Mouse (Mus musculus): ENCODE data around the gene Stt3b.

DNA sequence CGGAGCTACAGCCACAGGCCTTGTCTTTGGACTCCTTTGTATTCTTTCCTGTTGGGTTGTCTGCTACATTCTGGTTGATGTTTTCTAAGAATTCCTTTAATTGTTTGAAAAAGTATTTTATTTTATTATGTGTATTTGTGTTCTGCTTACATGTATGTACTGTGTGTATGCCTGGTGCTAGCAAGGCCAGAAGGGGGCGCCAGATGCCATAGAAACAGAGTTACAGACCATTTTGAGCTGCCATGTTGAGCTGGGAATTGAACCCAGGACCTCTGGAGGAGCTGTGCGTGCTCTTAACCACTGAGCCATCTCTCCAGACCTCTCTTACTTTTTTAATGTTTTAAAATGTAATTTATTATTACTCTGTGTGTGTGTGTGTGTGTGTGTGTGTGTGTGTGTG lies 117.3 kb downstream of the Stt3b start:
- TF ChIP-seq CTCF (IDR thresholded peaks at IDR 0.05) = peak; percentile 22; the same call in 1 of the 2 replicates
- no peak for TF ChIP-seq EP300 (IDR thresholded peaks at IDR 0.05)
